ENCODE assay signal across 16 mouse cellular contexts in the genomic region with DNA sequence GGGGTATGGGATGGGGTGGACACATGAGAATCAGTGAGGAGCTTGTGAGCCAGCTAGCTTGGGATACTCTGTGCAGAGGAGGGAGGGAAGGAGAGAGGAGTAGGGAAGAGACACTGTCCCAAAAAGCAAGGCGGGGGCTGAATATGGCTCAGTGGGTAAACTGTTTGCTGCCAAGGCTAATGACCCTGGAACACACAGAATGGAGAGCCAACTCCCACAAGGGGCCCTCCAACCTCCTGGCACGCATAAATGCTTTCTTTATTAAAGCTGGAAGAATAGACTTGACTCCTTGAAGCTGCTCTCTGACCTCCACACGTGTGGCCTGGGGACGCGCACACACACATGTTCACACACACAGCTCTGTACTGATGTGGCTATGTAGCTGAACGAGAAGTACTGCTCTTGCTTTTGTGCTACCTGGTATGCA. TPM values are rescaled to one million over a fixed set of nuclear protein-coding genes. Genes with fewer than 3 reads are reported as not detected.
DNase-seq lines count a peak whose midpoint lies in the region; ATAC-seq and TF ChIP-seq lines count a peak whose summit lies in the region.
"Had no signal": no experiment of that assay in that cellular context is flagged by ENCODE, and none has a peak within 500 bp of the region (broad histone marks: within the 10 kb centered on the region; RNA-seq: fewer than 3 reads in every experiment).

No protein-coding gene starts in this region.

- peak; percentile 14 for ATAC-seq in forebrain, postnatal 0 days
- no peak for ATAC-seq in forebrain, embryonic 12.5 days (ENCODE audit: low FRiP score)
- no peak for ATAC-seq in midbrain, embryonic 11.5 days (ENCODE audit: low FRiP score)
- no peak for ATAC-seq in midbrain, embryonic 13.5 days
- no peak for ATAC-seq in activated CD4-positive, CD25-positive, alpha-beta regulatory T cell, adult 4 months

- no peak overlapping the region for H3K4me3 ChIP-seq in forebrain, postnatal 0 days (ENCODE audit: low read depth, low read length)
- H3K4me3 ChIP-seq in forebrain, embryonic 12.5 days (replicated peaks): no peak overlapping the region
- no peak overlapping the region for H3K4me3 ChIP-seq in midbrain, embryonic 11.5 days (ENCODE audit: low read depth, low read length)
- no peak overlapping the region for H3K4me3 ChIP-seq in midbrain, embryonic 13.5 days (replicated peaks)
- H3K4me3 ChIP-seq: myocyte had no signal

- no peak for TF ChIP-seq CTCF in forebrain, postnatal 0 days (IDR thresholded peaks at IDR 0.05; ENCODE audit: low read depth)

- WGBS in forebrain, postnatal 0 days: 46% methylated on average over 6 of the region's 6 CpGs
- WGBS in forebrain, embryonic 12.5 days: 80% methylated on average over 6 of the region's 6 CpGs
- 87% methylated on average over 6 of the region's 6 CpGs for WGBS in midbrain, embryonic 11.5 days
- WGBS in midbrain, embryonic 13.5 days: 72% methylated on average over 6 of the region's 6 CpGs

- H3K36me3 ChIP-seq in forebrain, postnatal 0 days (ENCODE audit: insufficient read depth): peaks cover 17% of the 10 kb centered on the region
- peaks cover 61% of the 10 kb centered on the region for H3K36me3 ChIP-seq in forebrain, embryonic 12.5 days (replicated peaks)
- peaks cover 9% of the 10 kb centered on the region for H3K36me3 ChIP-seq in midbrain, embryonic 11.5 days (ENCODE audit: control insufficient read depth, insufficient read depth, low read length)
- H3K36me3 ChIP-seq in midbrain, embryonic 13.5 days: peaks cover 47% of the 10 kb centered on the region

- H3K4me2 ChIP-seq in forebrain, postnatal 0 days (ENCODE audit: low read depth): no peak overlapping the region
- H3K4me2 ChIP-seq in forebrain, embryonic 12.5 days: no peak overlapping the region
- H3K4me2 ChIP-seq in midbrain, embryonic 11.5 days: no peak overlapping the region
- no peak overlapping the region for H3K4me2 ChIP-seq in midbrain, embryonic 13.5 days (replicated peaks)

- no peaks in the 10 kb centered on the region for H3K4me1 ChIP-seq in forebrain, postnatal 0 days (ENCODE audit: insufficient read depth)
- no peaks in the 10 kb centered on the region for H3K4me1 ChIP-seq in forebrain, embryonic 12.5 days
- H3K4me1 ChIP-seq in midbrain, embryonic 11.5 days (ENCODE audit: control insufficient read depth, insufficient read depth, low read length): no peaks in the 10 kb centered on the region
- H3K4me1 ChIP-seq in midbrain, embryonic 13.5 days (replicated peaks): no peaks in the 10 kb centered on the region

- H3K9me3 ChIP-seq in forebrain, postnatal 0 days (ENCODE audit: low read length): no peaks in the 10 kb centered on the region
- H3K9me3 ChIP-seq in forebrain, embryonic 12.5 days: no peaks in the 10 kb centered on the region
- H3K9me3 ChIP-seq in midbrain, embryonic 11.5 days (ENCODE audit: control insufficient read depth, low read length): no peaks in the 10 kb centered on the region
- H3K9me3 ChIP-seq in midbrain, embryonic 13.5 days: no peaks in the 10 kb centered on the region

- no peak overlapping the region for H3K27ac ChIP-seq in forebrain, postnatal 0 days (ENCODE audit: low read depth, low read length)
- H3K27ac ChIP-seq in forebrain, embryonic 12.5 days: no peak overlapping the region
- H3K27ac ChIP-seq in midbrain, embryonic 11.5 days (ENCODE audit: low read depth, low read length): no peak overlapping the region
- H3K27ac ChIP-seq in midbrain, embryonic 13.5 days: no peak overlapping the region
- H3K27ac ChIP-seq: stomach, postnatal 0 days had no signal

- no peaks in the 10 kb centered on the region for H3K27me3 ChIP-seq in forebrain, postnatal 0 days (ENCODE audit: insufficient read depth, low read length)
- no peaks in the 10 kb centered on the region for H3K27me3 ChIP-seq in forebrain, embryonic 12.5 days
- H3K27me3 ChIP-seq in midbrain, embryonic 11.5 days (ENCODE audit: control insufficient read depth, insufficient read depth, low read length): no peaks in the 10 kb centered on the region
- no peaks in the 10 kb centered on the region for H3K27me3 ChIP-seq in midbrain, embryonic 13.5 days

- peak; percentile 4 for DNase-seq in forebrain, postnatal 0 days
- DNase-seq in midbrain, embryonic 11.5 days (ENCODE audit: low spot score, missing footprints): peak; percentile 59
- peak; percentile 44 for DNase-seq in fibroblast of lung, adult 2 months (ENCODE audit: low read depth)
- DNase-seq in ovary, postnatal 36 days (ENCODE audit: low spot score): peak; percentile 16
- no peak for DNase-seq in heart, postnatal 4 days
- DNase-seq: cerebellum, postnatal 36 days; heart, postnatal 36 days; kidney, adult 2 months; spleen, adult 18-20 months had no signal

- H3K9ac ChIP-seq in forebrain, postnatal 0 days: no peak overlapping the region
- no peak overlapping the region for H3K9ac ChIP-seq in forebrain, embryonic 12.5 days
- no peak overlapping the region for H3K9ac ChIP-seq in midbrain, embryonic 11.5 days (ENCODE audit: low read length)
- H3K9ac ChIP-seq in midbrain, embryonic 13.5 days (replicated peaks): no peak overlapping the region

RNA-seq across cellular contexts. Expression of gene Gpsm2, which starts 33.1 kb away (rescaled TPM):
- 12.6 and 16.6 TPM in 2 replicates for total RNA-seq in forebrain, postnatal 0 days (2014; rRNA removed)
- 11.3 and 14.2 TPM in 2 replicates for polyA plus RNA-seq in forebrain, postnatal 0 days (2015; fragmentation: Nextera tagmentation; extraction: Ambion mirVana)
- 103 and 110 TPM in 2 replicates for polyA plus RNA-seq in forebrain, embryonic 12.5 days (2016; fragmentation: Nextera tagmentation; extraction: Ambion mirVana)
- polyA plus RNA-seq in midbrain, embryonic 11.5 days (2014; fragmentation: Nextera tagmentation; extraction: Ambion mirVana): 113 and 119 TPM in 2 replicates
- polyA plus RNA-seq in midbrain, embryonic 13.5 days (2015; fragmentation: Nextera tagmentation; extraction: Ambion mirVana): 40.1 and 40.7 TPM in 2 replicates
- polyA plus RNA-seq in activated CD4-positive, CD25-positive, alpha-beta regulatory T cell, adult 4 months (2017; shearing (Covaris generic)): 1 to 10 TPM; 4.3 to 5.5 TPM
- total RNA-seq in heart, postnatal 4 days (2021): 10 to 100 TPM; 24.0 to 24.7 TPM

RNA-seq across cellular contexts. Expression of gene Clcc1, which starts 35.3 kb away (rescaled TPM):
- 43.9 and 84.0 TPM in 2 replicates for total RNA-seq in forebrain, postnatal 0 days (2014; rRNA removed)
- 47.5 and 48.8 TPM in 2 replicates for polyA plus RNA-seq in forebrain, postnatal 0 days (2015; fragmentation: Nextera tagmentation; extraction: Ambion mirVana)
- polyA plus RNA-seq in forebrain, embryonic 12.5 days (2016; fragmentation: Nextera tagmentation; extraction: Ambion mirVana): 65.5 and 71.0 TPM in 2 replicates
- 64.0 and 76.2 TPM in 2 replicates for polyA plus RNA-seq in midbrain, embryonic 11.5 days (2014; fragmentation: Nextera tagmentation; extraction: Ambion mirVana)
- polyA plus RNA-seq in midbrain, embryonic 13.5 days (2015; fragmentation: Nextera tagmentation; extraction: Ambion mirVana): 52.3 and 57.5 TPM in 2 replicates
- 10 to 100 TPM; 55.0 to 62.4 TPM for polyA plus RNA-seq in activated CD4-positive, CD25-positive, alpha-beta regulatory T cell, adult 4 months (2017; shearing (Covaris generic))
- 10 to 100 TPM; 29.4 to 33.6 TPM for total RNA-seq in heart, postnatal 4 days (2021)

RNA-seq across cellular contexts. Expression of gene Aknad1, which starts 50.4 kb away (rescaled TPM):
- total RNA-seq in forebrain, postnatal 0 days (2014; rRNA removed): under 0.01 TPM in 1 of 2 replicates, not detected in the other
- polyA plus RNA-seq in forebrain, postnatal 0 days (2015; fragmentation: Nextera tagmentation; extraction: Ambion mirVana): not detected in 2 replicates
- polyA plus RNA-seq in forebrain, embryonic 12.5 days (2016; fragmentation: Nextera tagmentation; extraction: Ambion mirVana): 0.04 TPM in 1 of 2 replicates, not detected in the other
- not detected in 2 replicates for polyA plus RNA-seq in midbrain, embryonic 11.5 days (2014; fragmentation: Nextera tagmentation; extraction: Ambion mirVana)
- not detected in 2 replicates for polyA plus RNA-seq in midbrain, embryonic 13.5 days (2015; fragmentation: Nextera tagmentation; extraction: Ambion mirVana)
- polyA plus RNA-seq in activated CD4-positive, CD25-positive, alpha-beta regulatory T cell, adult 4 months (2017; shearing (Covaris generic)): not detected
- total RNA-seq in heart, postnatal 4 days (2021): under 1 TPM; 0.12 to 0.23 TPM
- total RNA-seq: heart, postnatal 36 days; layer of hippocampus, adult 8-10 months; megakaryocyte progenitor cell, adult 5-6 weeks had no signal
- polyA plus RNA-seq: kidney, adult 2 months had no signal
